Mouse (Mus musculus) cerebellum, adult 2 months (tissue): ENCODE measurements at regions not wholly inside any gene's neighbourhood (a gene's known extent, or its start where the extent isn't known, plus 50 kb on each side); places are given as distances from the start of the nearest gene placed in this dataset.
A peak's percentile ranks its signal among the peaks of the same experiment; 100 is the strongest.

Experiments
- DNase-seq, 2 experiments: peaks; one replicate each; pipeline ENCODE4 v3.0.0; 2021
- H3K27ac ChIP-seq: fragments of 200-500 bp; 2 replicates; pipeline ENCODE4 v1.5.1; 2012; ENCODE audit warnings: low read length, control low read depth, inconsistent platforms; ENCODE audit not compliant: insufficient read depth
- H3K27me3 ChIP-seq: fragments of 200-500 bp; 2 replicates; pipeline ENCODE4 v1.6.1; 2012; ENCODE audit warnings: inconsistent platforms, mild to moderate bottlenecking, low read length, moderate library complexity; ENCODE audit not compliant: control insufficient read depth, insufficient read depth
- H3K4me1 ChIP-seq: fragments of 200-500 bp; 2 replicates; pipeline ENCODE4 v1.6.1; 2011; ENCODE audit warnings: low read length; ENCODE audit not compliant: control insufficient read depth, insufficient read depth
- H3K4me3 ChIP-seq: fragments of 200-500 bp; replicated peaks from 2 replicates; pipeline ENCODE3; 2011; ENCODE audit warnings: mild to moderate bottlenecking, low read depth, low read length, control low read depth; ENCODE audit not compliant: insufficient read depth
- CTCF ChIP-seq: fragments of 200-500 bp; IDR thresholded peaks from 2 replicates; pipeline ENCODE4 v1.5.1; 2011; ENCODE audit warnings: low read depth, mild to moderate bottlenecking, control low read depth, low read length, moderate library complexity, borderline replicate concordance; ENCODE audit not compliant: insufficient read depth
- POLR2A ChIP-seq: fragments of 200-500 bp; IDR thresholded peaks from 2 replicates; pipeline ENCODE4 v1.6.1; 2011; ENCODE audit warnings: low read length, control low read depth, borderline replicate concordance; ENCODE audit not compliant: insufficient read depth
- WGBS: fragments of 180-500 bp; shearing (Covaris S2); methylation state at CpG from one replicate; pipeline ENCODE4 v1.1.7; 2018; 5-methylcytosine and 5-hydroxymethylcytosine counted together

GRCm38 (mm10) chr5:53329591-53329990 lies 62.7 kb downstream of the Smim20 start:
- Histone ChIP-seq H3K4me3 (no peak overlapping the region), H3K4me1 (no peaks in the 10 kb centered on the region), H3K27me3 (no peaks in the 10 kb centered on the region), H3K27ac (no peak overlapping the region)
- no peak for DNase-seq
- 65% methylated on average over 2 of the region's 2 CpGs for WGBS
- TF ChIP-seq POLR2A (no peak), CTCF (no peak)

- H3K27me3 ChIP-seq = no peaks in the 10 kb centered on the region
- H3K27ac ChIP-seq = no peak overlapping the region
- TF ChIP-seq POLR2A = no peak
- no peak for TF ChIP-seq CTCF
- DNase-seq = no peak
- H3K4me1 ChIP-seq = no peaks in the 10 kb centered on the region
- WGBS = 85% methylated on average over 6 of the region's 6 CpGs
- H3K4me3 ChIP-seq = no peak overlapping the region
These were observed 69.8 kb downstream of the Smim20 start for GRCm38 (mm10) chr5:53336704-53337103.

GRCm38 (mm10) chr5:53337816-53338215 lies 70.9 kb downstream of the Smim20 start:
- no peaks in the 10 kb centered on the region for H3K27me3 ChIP-seq
- TF ChIP-seq CTCF (no peak), POLR2A (no peak)
- H3K4me1 ChIP-seq = no peaks in the 10 kb centered on the region
- 50% methylated on average over 3 of the region's 3 CpGs for WGBS
- no peak for DNase-seq
- H3K4me3 ChIP-seq = no peak overlapping the region
- no peak overlapping the region for H3K27ac ChIP-seq

- Histone ChIP-seq H3K4me1 (peaks cover 4% of the 10 kb centered on the region; the same call in 1 of the 2 replicates), H3K4me3 (no peak overlapping the region), H3K27me3 (no peaks in the 10 kb centered on the region), H3K27ac (no peak overlapping the region)
- DNase-seq = no peak
- TF ChIP-seq POLR2A (no peak), CTCF (no peak)
- WGBS = 89% methylated on average over 8 of the region's 8 CpGs
These were observed 78.3 kb downstream of the Smim20 start for GRCm38 (mm10) chr5:53345164-53345563.

GRCm38 (mm10) chr5:53346028-53346427 lies 79.1 kb downstream of the Smim20 start:
- no peak for TF ChIP-seq POLR2A
- Histone ChIP-seq H3K27me3 (no peaks in the 10 kb centered on the region), H3K27ac (no peak overlapping the region), H3K4me3 (no peak overlapping the region), H3K4me1 (peaks cover 4% of the 10 kb centered on the region; the same call in 1 of the 2 replicates)
- WGBS = 44% methylated on average over 8 of the region's 8 CpGs
- no peak for DNase-seq

GRCm38 (mm10) chr5:53346756-53347155 lies 79.9 kb downstream of the Smim20 start:
- Histone ChIP-seq H3K27me3 (no peaks in the 10 kb centered on the region), H3K4me3 (no peak overlapping the region), H3K4me1 (peaks cover 4% of the 10 kb centered on the region; the same call in 1 of the 2 replicates), H3K27ac (no peak overlapping the region)
- DNase-seq = no peak
- TF ChIP-seq POLR2A = no peak
- TF ChIP-seq CTCF = no peak
- WGBS = 23% methylated on average over 8 of the region's 8 CpGs

GRCm38 (mm10) chr5:53352852-53353251 lies 86.0 kb downstream of the Smim20 start:
- 53% methylated on average over 4 of the region's 4 CpGs for WGBS
- H3K27ac ChIP-seq = no peak overlapping the region
- TF ChIP-seq CTCF = no peak
- H3K4me3 ChIP-seq = no peak overlapping the region
- no peaks in the 10 kb centered on the region for H3K4me1 ChIP-seq
- H3K27me3 ChIP-seq = no peaks in the 10 kb centered on the region
- no peak for DNase-seq

- WGBS = 91% methylated on average over 3 of the region's 3 CpGs
- TF ChIP-seq CTCF = no peak
- no peak for TF ChIP-seq POLR2A
- no peaks in the 10 kb centered on the region for H3K27me3 ChIP-seq
These were observed 87.4 kb downstream of the Smim20 start for GRCm38 (mm10) chr5:53354296-53354695.

GRCm38 (mm10) chr5:53355069-53355468 lies 88.2 kb downstream of the Smim20 start:
- H3K4me1 ChIP-seq = no peaks in the 10 kb centered on the region
- H3K4me3 ChIP-seq = no peak overlapping the region
- TF ChIP-seq POLR2A (no peak), CTCF (peak; percentile 92)
- no peak overlapping the region for H3K27ac ChIP-seq
- WGBS = 2% methylated on average over 6 of the region's 6 CpGs
- H3K27me3 ChIP-seq = no peaks in the 10 kb centered on the region
- peak; percentile 59 to 73 for DNase-seq

More at GRCm38 (mm10) chr5:53354296-53354695, 87.4 kb downstream of the Smim20 start:
- Histone ChIP-seq H3K27ac (no peak overlapping the region), H3K4me1 (no peaks in the 10 kb centered on the region), H3K4me3 (no peak overlapping the region)
- no peak for DNase-seq
